Mouse (Mus musculus) bone marrow, adult 2 months (tissue): ENCODE results near the gene Atxn7l1.

Experiments used
- CTCF ChIP-seq: fragments of 200-500 bp; IDR thresholded peaks from 2 replicates; pipeline ENCODE4 v1.5.1; 2011; ENCODE audit warnings: low read length, control low read depth; ENCODE audit not compliant: control insufficient read depth, insufficient read depth
- POLR2A ChIP-seq: fragments of 200-500 bp; IDR thresholded peaks from 2 replicates; pipeline ENCODE4 v1.6.1; 2011; ENCODE audit warnings: low read depth, mild to moderate bottlenecking, control low read depth, low read length, borderline replicate concordance; ENCODE audit not compliant: control insufficient read depth

DNA sequence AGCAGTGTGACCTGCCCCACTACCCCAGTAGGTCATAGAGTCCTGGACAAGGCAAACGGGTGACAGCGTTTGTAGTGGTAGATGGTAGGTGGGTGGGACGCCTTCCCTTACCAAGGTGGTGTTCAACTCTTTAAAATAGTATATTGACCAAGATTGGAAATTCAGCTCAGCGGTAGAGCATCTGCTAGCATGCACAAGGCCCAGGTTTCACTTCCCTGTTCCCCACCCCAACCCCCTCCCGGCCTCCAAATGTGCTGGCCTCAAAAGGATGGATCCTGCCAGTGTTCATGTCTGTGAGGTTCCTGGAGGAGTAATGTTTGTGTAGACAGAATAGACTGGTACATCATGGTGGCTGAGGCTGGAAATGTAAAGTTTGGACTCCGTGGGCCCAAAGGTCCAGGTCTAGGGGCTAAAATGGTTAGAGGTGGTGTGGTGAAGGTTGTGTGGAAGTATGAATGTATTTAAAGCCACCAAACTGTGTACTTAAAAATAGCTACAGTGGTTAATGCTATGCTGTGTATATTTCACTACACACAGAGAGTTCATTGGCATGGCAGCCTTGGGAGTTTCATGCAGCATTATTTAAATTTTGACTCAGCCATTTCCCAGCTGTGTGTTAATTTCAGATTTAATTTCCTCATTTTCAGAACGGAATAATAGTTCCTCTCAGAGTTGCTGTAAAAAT is 9.0 kb downstream of the Atxn7l1 start:
- TF ChIP-seq POLR2A (no peak), CTCF (no peak)
